Mouse (Mus musculus): Measurements from ENCODE around the gene Asb4.

- TF ChIP-seq CTCF (IDR thresholded peaks at IDR 0.05; ENCODE audit: control insufficient read depth, insufficient read depth, insufficient read length), result peak; percentile 80
- TF ChIP-seq CEBPB (IDR thresholded peaks at IDR 0.05; ENCODE audit: low read depth), result no peak
- no peak for TF ChIP-seq USF1 (IDR thresholded peaks at IDR 0.05; ENCODE audit: low read depth)
- TF ChIP-seq MAX (IDR thresholded peaks at IDR 0.05), result no peak
- TF ChIP-seq MYOD1 (IDR thresholded peaks at IDR 0.05; ENCODE audit: control insufficient read depth, insufficient read length, low read depth), result no peak
- no peak for TF ChIP-seq FOSL1 (IDR thresholded peaks at IDR 0.05; ENCODE audit: insufficient read depth, low read length, poor library complexity, severe bottlenecking)
These were observed 18.2 kb downstream of the Asb4 start for GRCm38 (mm10) chr6:5401394-5401793.
